10 mouse cellular contexts compared by ENCODE assay signal in the genomic region with DNA sequence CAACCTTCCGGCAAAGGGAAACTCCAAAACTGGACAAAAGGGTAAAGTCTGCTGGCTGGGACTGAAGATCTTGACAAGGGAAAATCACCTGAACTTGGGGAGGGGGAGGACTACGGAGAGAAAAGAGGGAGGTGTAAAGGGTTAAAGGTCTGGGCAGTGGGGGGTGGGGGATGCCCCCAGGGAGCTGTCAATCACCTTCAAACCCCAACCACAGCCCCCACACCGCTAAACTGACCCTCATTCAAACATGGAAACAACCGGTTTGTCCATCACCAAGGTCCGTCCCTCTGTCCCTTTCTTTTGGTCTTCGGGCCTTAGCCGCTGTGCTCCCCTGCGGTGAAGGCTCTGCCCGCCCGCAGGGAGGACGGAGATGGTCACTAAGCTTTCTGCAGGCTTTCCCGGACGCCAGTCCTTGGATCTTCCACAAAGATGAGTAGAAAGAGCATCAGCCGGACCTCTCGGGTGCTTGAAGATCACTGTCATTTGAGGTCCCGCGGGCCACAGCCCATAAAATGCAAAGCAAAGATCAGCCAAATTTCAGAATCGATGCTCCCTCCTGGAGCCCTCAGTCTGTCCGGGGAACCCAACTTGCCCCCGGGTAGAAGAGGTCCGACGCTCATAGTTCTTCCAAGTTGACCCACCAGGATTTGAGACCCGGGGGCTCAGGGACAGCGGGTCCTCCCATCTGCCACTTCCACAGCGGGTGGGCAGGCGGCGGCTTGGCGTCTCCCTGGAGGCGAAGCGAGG. TPM values are rescaled to one million over a fixed set of nuclear protein-coding genes. Genes with fewer than 3 reads are reported as not detected.
DNase-seq lines count a peak whose midpoint lies in the region; ATAC-seq and TF ChIP-seq lines count a peak whose summit lies in the region.
"Had no signal": no experiment of that assay in that cellular context is flagged by ENCODE, and none has a peak within 500 bp of the region (broad histone marks: within the 10 kb centered on the region; RNA-seq: fewer than 3 reads in every experiment).

No protein-coding gene starts in this region.

- no peak overlapping the region for H3K9ac ChIP-seq in liver, embryonic 11.5 days (ENCODE audit: low read depth, low read length)
- H3K9ac ChIP-seq in forebrain, embryonic 14.5 days (ENCODE audit: low read length): peak overlapping the region; percentile 41; the same call in 1 of the 2 replicates
- H3K9ac ChIP-seq in limb, embryonic 14.5 days (ENCODE audit: low read depth, low read length, severe bottlenecking): peak overlapping the region; percentile 70; the same call in 1 of the 2 replicates
- peak overlapping the region; percentile 72; the same call in 1 of the 2 replicates for H3K9ac ChIP-seq in stomach, embryonic 16.5 days (ENCODE audit: low read length)

- no peak for DNase-seq in liver, embryonic 11.5 days (ENCODE audit: low spot score)
- DNase-seq in liver: no peak
- no peak for DNase-seq in forebrain, embryonic 14.5 days (ENCODE audit: low spot score)
- DNase-seq in limb, embryonic 14.5 days (ENCODE audit: low spot score): no peak
- DNase-seq in ovary, postnatal 10 days (ENCODE audit: low spot score): no peak
- no peak for DNase-seq in urinary bladder, adult 18-20 months (ENCODE audit: low spot score in 2 of 2)

- no peaks in the 10 kb centered on the region for H3K36me3 ChIP-seq in liver, embryonic 11.5 days (ENCODE audit: control insufficient read depth, insufficient read depth, low read length)
- H3K36me3 ChIP-seq in forebrain, embryonic 14.5 days (ENCODE audit: control insufficient read depth, insufficient read depth, low read length): no peaks in the 10 kb centered on the region
- no peaks in the 10 kb centered on the region for H3K36me3 ChIP-seq in limb, embryonic 14.5 days (ENCODE audit: control insufficient read depth, insufficient read depth, low read length)
- no peaks in the 10 kb centered on the region for H3K36me3 ChIP-seq in stomach, embryonic 16.5 days (ENCODE audit: control insufficient read depth, insufficient read depth, low read length)

- no peaks in the 10 kb centered on the region for H3K9me3 ChIP-seq in liver, embryonic 11.5 days (ENCODE audit: control insufficient read depth, low read length)
- no peaks in the 10 kb centered on the region for H3K9me3 ChIP-seq in forebrain, embryonic 14.5 days (replicated peaks; ENCODE audit: control insufficient read depth, low read length)
- no peaks in the 10 kb centered on the region for H3K9me3 ChIP-seq in limb, embryonic 14.5 days (ENCODE audit: control insufficient read depth, low read length)
- H3K9me3 ChIP-seq in stomach, embryonic 16.5 days (replicated peaks; ENCODE audit: control insufficient read depth, low read length): no peaks in the 10 kb centered on the region

- TF ChIP-seq POLR2A in limb, embryonic 14.5 days (IDR thresholded peaks at IDR 0.05; ENCODE audit: borderline replicate concordance, extremely low read depth, insufficient read depth, insufficient read length): no peak

- 6% methylated on average over 30 of the region's 30 CpGs for WGBS in liver, embryonic 11.5 days
- 2% methylated on average over 30 of the region's 30 CpGs for WGBS in forebrain, embryonic 14.5 days
- WGBS in limb, embryonic 14.5 days: 3% methylated on average over 30 of the region's 30 CpGs
- 10% methylated on average over 30 of the region's 30 CpGs for WGBS in stomach, embryonic 16.5 days

- no peak for ATAC-seq in liver, embryonic 11.5 days (replicated peaks; ENCODE audit: low FRiP score)
- no peak for ATAC-seq in forebrain, embryonic 14.5 days
- ATAC-seq in limb, embryonic 14.5 days (ENCODE audit: low FRiP score, low read depth): no peak
- ATAC-seq in stomach, embryonic 16.5 days (ENCODE audit: insufficient read depth, low FRiP score): no peak
- ATAC-seq in CD4-positive, CD25-positive, alpha-beta regulatory T cell, adult 4 months: no peak
- ATAC-seq: inflammation-experienced regulatory T-cells, adult 6 months had no signal

- H3K4me2 ChIP-seq in liver, embryonic 11.5 days: peak overlapping the region; percentile 95
- H3K4me2 ChIP-seq in forebrain, embryonic 14.5 days (ENCODE audit: low read length): peak overlapping the region; percentile 83
- peak overlapping the region; percentile 95 for H3K4me2 ChIP-seq in limb, embryonic 14.5 days (replicated peaks; ENCODE audit: low read depth, low read length, severe bottlenecking)
- peak overlapping the region; percentile 82 for H3K4me2 ChIP-seq in stomach, embryonic 16.5 days (ENCODE audit: low read depth, low read length)

- H3K27me3 ChIP-seq in liver, embryonic 11.5 days (replicated peaks; ENCODE audit: control insufficient read depth, insufficient read depth, low read length): peaks cover 84% of the 10 kb centered on the region
- peaks cover 57% of the 10 kb centered on the region for H3K27me3 ChIP-seq in forebrain, embryonic 14.5 days (replicated peaks; ENCODE audit: control insufficient read depth, insufficient read depth, low read length)
- peaks cover 64% of the 10 kb centered on the region for H3K27me3 ChIP-seq in limb, embryonic 14.5 days (ENCODE audit: control insufficient read depth, insufficient read depth, low read length)
- H3K27me3 ChIP-seq in stomach, embryonic 16.5 days (ENCODE audit: control insufficient read depth, insufficient read depth, low read length): peaks cover 56% of the 10 kb centered on the region

- peaks cover 28% of the 10 kb centered on the region for H3K4me1 ChIP-seq in liver, embryonic 11.5 days (replicated peaks; ENCODE audit: control insufficient read depth, insufficient read depth, low read length)
- peaks cover 5% of the 10 kb centered on the region for H3K4me1 ChIP-seq in forebrain, embryonic 14.5 days (ENCODE audit: control insufficient read depth, insufficient read depth, low read length)
- H3K4me1 ChIP-seq in limb, embryonic 14.5 days (ENCODE audit: control insufficient read depth, insufficient read depth, low read length): peaks cover 14% of the 10 kb centered on the region; the same call in 1 of the 2 replicates
- peaks cover 10% of the 10 kb centered on the region; the same call in 1 of the 2 replicates for H3K4me1 ChIP-seq in stomach, embryonic 16.5 days (ENCODE audit: control insufficient read depth, insufficient read depth, low read length)

- no peak overlapping the region for H3K27ac ChIP-seq in liver, embryonic 11.5 days (ENCODE audit: low read depth, low read length)
- no peak overlapping the region for H3K27ac ChIP-seq in forebrain, embryonic 14.5 days (ENCODE audit: low read depth, low read length)
- H3K27ac ChIP-seq in limb, embryonic 14.5 days (replicated peaks; ENCODE audit: low read depth, low read length): no peak overlapping the region
- H3K27ac ChIP-seq in stomach, embryonic 16.5 days (ENCODE audit: low read length): no peak overlapping the region

- H3K4me3 ChIP-seq in liver, embryonic 11.5 days (ENCODE audit: low read depth, low read length): peak overlapping the region; percentile 74
- peak overlapping the region; percentile 67 for H3K4me3 ChIP-seq in forebrain, embryonic 14.5 days (ENCODE audit: low read depth, low read length)
- H3K4me3 ChIP-seq in limb, embryonic 14.5 days (replicated peaks; ENCODE audit: low read length): peak overlapping the region; percentile 73
- H3K4me3 ChIP-seq in stomach, embryonic 16.5 days (replicated peaks; ENCODE audit: low read length): peak overlapping the region; percentile 59
- H3K4me3 ChIP-seq: myocyte had no signal

RNA-seq across cellular contexts. Expression of gene Epop, which starts 1.8 kb away (rescaled TPM):
- 4.1 and 4.8 TPM in 2 replicates for polyA plus RNA-seq in liver, embryonic 11.5 days (2014; fragmentation: Nextera tagmentation; extraction: Ambion mirVana)
- 2.5 and 3.3 TPM in 2 replicates for polyA plus RNA-seq in forebrain, embryonic 14.5 days (2014; fragmentation: Nextera tagmentation; extraction: Ambion mirVana)
- 6.6 and 9.2 TPM in 2 replicates for polyA plus RNA-seq in limb, embryonic 14.5 days (2012; rRNA removed)
- 4.4 and 4.8 TPM in 2 replicates for polyA plus RNA-seq in limb, embryonic 14.5 days (2014; fragmentation: Nextera tagmentation; extraction: Ambion mirVana)
- 0.41 and 0.77 TPM in 2 replicates for polyA plus RNA-seq in stomach, embryonic 16.5 days (2015; fragmentation: Nextera tagmentation; extraction: Ambion mirVana)
- under 1 TPM; 0.43 to 0.78 TPM for polyA plus RNA-seq in CD4-positive, CD25-positive, alpha-beta regulatory T cell, adult 4 months (2017; shearing (Covaris generic))

RNA-seq across cellular contexts. Expression of gene Mllt6, which starts 35.5 kb away (rescaled TPM):
- polyA plus RNA-seq in liver, embryonic 11.5 days (2014; fragmentation: Nextera tagmentation; extraction: Ambion mirVana): 0.97 and 1.0 TPM in 2 replicates
- 5.0 and 5.9 TPM in 2 replicates for polyA plus RNA-seq in forebrain, embryonic 14.5 days (2014; fragmentation: Nextera tagmentation; extraction: Ambion mirVana)
- 28.6 and 36.0 TPM in 2 replicates for polyA plus RNA-seq in limb, embryonic 14.5 days (2012; rRNA removed)
- 4.9 and 6.1 TPM in 2 replicates for polyA plus RNA-seq in limb, embryonic 14.5 days (2014; fragmentation: Nextera tagmentation; extraction: Ambion mirVana)
- polyA plus RNA-seq in stomach, embryonic 16.5 days (2015; fragmentation: Nextera tagmentation; extraction: Ambion mirVana): 1.9 and 2.5 TPM in 2 replicates
- 10 to 100 TPM in 1 of 2 experiments, 1 to 10 TPM in 1; 8.0 to 14.1 TPM for polyA plus RNA-seq in CD4-positive, CD25-positive, alpha-beta regulatory T cell, adult 4 months (2017; shearing (Covaris generic))

RNA-seq across cellular contexts. Expression of gene Srcin1, which starts 51.7 kb away (rescaled TPM):
- polyA plus RNA-seq in liver, embryonic 11.5 days (2014; fragmentation: Nextera tagmentation; extraction: Ambion mirVana): 0.13 and 0.14 TPM in 2 replicates
- 5.6 and 6.4 TPM in 2 replicates for polyA plus RNA-seq in forebrain, embryonic 14.5 days (2014; fragmentation: Nextera tagmentation; extraction: Ambion mirVana)
- polyA plus RNA-seq in limb, embryonic 14.5 days (2012; rRNA removed): 4.0 and 5.1 TPM in 2 replicates
- 0.39 and 0.53 TPM in 2 replicates for polyA plus RNA-seq in limb, embryonic 14.5 days (2014; fragmentation: Nextera tagmentation; extraction: Ambion mirVana)
- 0.36 and 0.39 TPM in 2 replicates for polyA plus RNA-seq in stomach, embryonic 16.5 days (2015; fragmentation: Nextera tagmentation; extraction: Ambion mirVana)
- polyA plus RNA-seq in CD4-positive, CD25-positive, alpha-beta regulatory T cell, adult 4 months (2017; shearing (Covaris generic)): not detected
- polyA plus RNA-seq: inflammation-experienced regulatory T-cells, adult 6 months; myocyte had no signal

RNA-seq across cellular contexts. Expression of gene Cisd3, which starts 57.9 kb away (rescaled TPM):
- polyA plus RNA-seq in liver, embryonic 11.5 days (2014; fragmentation: Nextera tagmentation; extraction: Ambion mirVana): 18.0 and 21.9 TPM in 2 replicates
- polyA plus RNA-seq in forebrain, embryonic 14.5 days (2014; fragmentation: Nextera tagmentation; extraction: Ambion mirVana): 17.3 and 19.5 TPM in 2 replicates
- polyA plus RNA-seq in limb, embryonic 14.5 days (2012; rRNA removed): 11.7 and 13.3 TPM in 2 replicates
- 13.6 and 14.9 TPM in 2 replicates for polyA plus RNA-seq in limb, embryonic 14.5 days (2014; fragmentation: Nextera tagmentation; extraction: Ambion mirVana)
- 34.2 and 35.1 TPM in 2 replicates for polyA plus RNA-seq in stomach, embryonic 16.5 days (2015; fragmentation: Nextera tagmentation; extraction: Ambion mirVana)
- polyA plus RNA-seq in CD4-positive, CD25-positive, alpha-beta regulatory T cell, adult 4 months (2017; shearing (Covaris generic)): 10 to 100 TPM; 63.5 to 80.3 TPM
